Mouse (Mus musculus): ENCODE data around the gene Gcn1l1. TPM values are rescaled to one million over a fixed set of nuclear protein-coding genes. Genes with fewer than 3 reads are reported as not detected.

Gene Gcn1l1
- total RNA-seq, 2 experiments from 2014 or later, result 70.7 to 73.2 TPM

- intact Hi-C loops (cut with DNase I), result loop anchor here (2.0 to 5.0 kb wide), 2 partner anchors 78 to 254 kb away; partner anchors contain the start of gene Bicdl1
- Histone ChIP-seq H3K4me3 (peak overlapping the region; percentile 55), H3K27ac (peak overlapping the region; percentile 84)
- peak; percentile 98 for TF ChIP-seq CTCF (IDR thresholded peaks at IDR 0.05)
- DNase-seq (ENCODE audit: extremely low spot score in 1 of 2, low spot score in 2 of 2), result peak; percentile 100
These were observed 87.9 kb downstream of the Gcn1l1 start for GRCm38 (mm10) chr5:115652681-115653575.

DNA sequence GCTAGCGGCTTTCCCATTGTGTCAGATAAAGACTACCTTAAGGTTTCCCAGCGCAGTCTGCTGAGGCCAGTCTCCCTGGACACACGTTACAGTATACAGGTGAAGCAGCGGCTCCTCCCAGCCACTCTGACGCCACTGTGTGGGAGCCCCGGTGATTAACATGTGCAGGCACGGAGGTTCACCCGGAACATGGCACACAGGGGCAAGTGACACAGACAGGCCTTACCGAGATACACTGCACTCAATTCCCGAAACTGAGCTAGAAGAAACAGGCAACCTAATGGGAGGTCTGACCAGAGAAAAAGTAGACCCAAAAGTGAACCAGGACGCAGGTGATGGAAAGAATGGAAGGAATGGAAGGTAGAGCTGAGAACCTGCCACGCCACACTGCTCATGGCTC is 88.7 kb downstream of the Gcn1l1 start:
- H3K27ac ChIP-seq, result peak overlapping the region; percentile 84; the same call in 1 of the 2 replicates
- intact Hi-C loops (cut with DNase I), result loop anchor here (2.0 to 5.0 kb wide), 2 partner anchors 77 to 254 kb away; partner anchors contain the start of gene Bicdl1
- H3K4me3 ChIP-seq, result no peak overlapping the region
- no peak for DNase-seq (ENCODE audit: extremely low spot score in 1 of 2, low spot score in 2 of 2)
- TF ChIP-seq CTCF (IDR thresholded peaks at IDR 0.05), result no peak

- DNase-seq (ENCODE audit: extremely low spot score in 1 of 2, low spot score in 2 of 2), result no peak
- Histone ChIP-seq H3K27ac (no peak overlapping the region), H3K4me3 (no peak overlapping the region)
- intact Hi-C loops (cut with DNase I), result no loop called here
- TF ChIP-seq CTCF (IDR thresholded peaks at IDR 0.05), result no peak
These were observed 91.6 kb downstream of the Gcn1l1 start for GRCm38 (mm10) chr5:115656677-115657076.

DNA sequence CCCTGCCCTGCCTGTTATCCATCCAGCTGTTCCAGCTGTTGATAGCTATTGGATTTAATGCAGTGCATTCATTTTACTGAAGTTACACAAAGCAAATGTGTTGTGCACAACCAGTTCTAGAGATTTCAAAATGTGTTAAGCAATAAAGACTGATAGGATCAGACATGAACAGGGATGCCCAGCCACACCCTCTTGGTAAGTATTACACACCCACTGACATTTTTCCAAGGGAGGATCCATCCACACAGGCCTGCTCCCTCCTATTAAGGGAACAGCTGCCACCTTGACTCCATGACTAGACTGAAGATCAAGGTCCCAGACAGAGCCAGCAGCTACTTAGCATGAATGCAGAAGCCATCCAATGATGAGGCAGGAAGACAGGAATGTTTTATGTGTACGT is 92.2 kb downstream of the Gcn1l1 start:
- Histone ChIP-seq H3K4me3 (no peak overlapping the region), H3K27ac (no peak overlapping the region)
- intact Hi-C loops (cut with DNase I), result no loop called here
- no peak for TF ChIP-seq CTCF (IDR thresholded peaks at IDR 0.05)
- no peak for DNase-seq (ENCODE audit: extremely low spot score in 1 of 2, low spot score in 2 of 2)

- intact Hi-C loops (cut with DNase I), result no loop called here
- Histone ChIP-seq H3K4me3 (no peak overlapping the region), H3K27ac (no peak overlapping the region)
- no peak for TF ChIP-seq CTCF (IDR thresholded peaks at IDR 0.05)
- DNase-seq (ENCODE audit: extremely low spot score in 1 of 2, low spot score in 2 of 2), result no peak
These were observed 93.3 kb downstream of the Gcn1l1 start for GRCm38 (mm10) chr5:115658352-115658751.

- H3K4me3 ChIP-seq, result no peak overlapping the region
- intact Hi-C loops (cut with DNase I), result no loop called here
- no peak for TF ChIP-seq CTCF (IDR thresholded peaks at IDR 0.05)
- no peak for DNase-seq (ENCODE audit: extremely low spot score in 1 of 2, low spot score in 2 of 2)
- no peak overlapping the region for H3K27ac ChIP-seq
These were observed 97.6 kb downstream of the Gcn1l1 start for GRCm38 (mm10) chr5:115662658-115663057.

DNA sequence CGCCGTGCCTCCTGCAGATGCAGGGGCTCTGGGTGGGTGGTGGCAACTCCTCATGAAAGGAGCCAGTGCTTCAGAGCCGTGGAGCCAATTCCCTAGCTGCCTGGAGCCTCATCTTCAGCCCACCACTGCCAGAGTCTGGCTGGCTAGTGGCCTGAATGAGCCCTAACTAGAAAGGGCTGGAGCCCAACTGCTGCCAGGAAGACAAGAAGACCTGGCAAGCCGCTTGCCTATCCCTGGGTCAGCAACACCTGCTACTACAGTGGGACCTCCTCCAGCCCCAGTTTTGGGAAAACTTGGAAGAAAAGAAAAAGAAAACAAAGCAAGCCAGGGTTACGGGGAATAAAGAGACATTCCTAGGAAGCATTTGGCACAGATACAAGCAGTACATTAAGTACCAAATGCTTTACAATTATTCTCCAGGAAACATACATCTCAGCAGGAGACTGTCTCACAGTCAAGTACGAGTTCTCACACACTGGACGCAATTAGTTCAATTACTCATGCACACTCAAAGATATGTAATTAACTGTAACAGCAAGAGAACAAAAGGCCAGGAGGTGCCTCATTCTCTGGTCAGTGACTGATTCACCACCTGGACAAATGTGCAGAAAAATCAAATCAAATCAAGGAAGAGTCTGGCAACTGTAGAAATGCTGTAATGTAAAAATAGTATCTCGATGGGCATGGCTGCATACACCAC is 101.5 kb downstream of the Gcn1l1 start:
- intact Hi-C loops (cut with DNase I), result no loop called here
- no peak overlapping the region for H3K4me3 ChIP-seq
- DNase-seq (ENCODE audit: extremely low spot score in 1 of 2, low spot score in 2 of 2), result no peak
- no peak overlapping the region for H3K27ac ChIP-seq
- no peak for TF ChIP-seq CTCF (IDR thresholded peaks at IDR 0.05)

DNA sequence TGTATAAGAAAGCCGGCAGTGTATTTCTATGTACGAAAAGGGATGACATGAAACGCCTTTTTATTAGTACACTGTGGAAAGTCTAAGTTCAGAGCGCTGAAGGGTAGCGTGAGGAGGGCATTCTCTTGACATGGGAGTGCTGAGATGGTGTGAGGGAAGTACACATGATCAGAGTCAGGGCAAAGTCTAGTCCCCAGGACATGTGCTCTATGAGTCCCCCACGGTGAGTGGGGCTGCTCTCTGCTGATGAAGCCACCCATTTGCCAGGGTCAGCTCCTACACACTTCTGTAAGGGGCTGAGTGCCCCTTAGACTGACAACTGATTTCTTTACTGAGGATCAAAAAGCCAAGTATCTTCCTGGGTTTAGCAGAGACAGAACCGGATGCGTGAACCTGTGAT is 102.2 kb downstream of the Gcn1l1 start:
- DNase-seq (ENCODE audit: extremely low spot score in 1 of 2, low spot score in 2 of 2), result no peak
- TF ChIP-seq CTCF (IDR thresholded peaks at IDR 0.05), result no peak
- intact Hi-C loops (cut with DNase I), result no loop called here
- no peak overlapping the region for H3K4me3 ChIP-seq
- H3K27ac ChIP-seq, result no peak overlapping the region

DNA sequence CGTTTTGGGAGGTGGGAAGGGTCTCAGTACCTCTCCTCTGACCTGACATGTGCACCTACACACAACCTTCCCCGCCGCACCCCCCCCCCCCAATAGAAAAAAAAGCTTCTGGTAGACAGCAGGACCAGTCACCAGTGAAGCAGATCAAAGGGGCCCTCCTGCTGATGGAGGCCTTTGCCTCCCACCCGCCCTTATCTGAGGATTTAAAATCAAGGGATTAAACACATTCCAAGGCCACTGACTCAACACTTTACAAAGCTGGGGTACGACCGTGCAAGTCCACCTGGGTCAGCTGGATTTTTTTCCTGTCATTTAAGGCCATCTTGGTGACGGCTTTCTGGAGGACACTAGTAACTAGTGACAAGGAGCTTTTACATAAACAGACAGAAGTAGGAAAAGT is 102.8 kb downstream of the Gcn1l1 start:
- Histone ChIP-seq H3K4me3 (no peak overlapping the region), H3K27ac (no peak overlapping the region)
- no peak for TF ChIP-seq CTCF (IDR thresholded peaks at IDR 0.05)
- DNase-seq (ENCODE audit: extremely low spot score in 1 of 2, low spot score in 2 of 2), result no peak
- intact Hi-C loops (cut with DNase I), result no loop called here

DNA sequence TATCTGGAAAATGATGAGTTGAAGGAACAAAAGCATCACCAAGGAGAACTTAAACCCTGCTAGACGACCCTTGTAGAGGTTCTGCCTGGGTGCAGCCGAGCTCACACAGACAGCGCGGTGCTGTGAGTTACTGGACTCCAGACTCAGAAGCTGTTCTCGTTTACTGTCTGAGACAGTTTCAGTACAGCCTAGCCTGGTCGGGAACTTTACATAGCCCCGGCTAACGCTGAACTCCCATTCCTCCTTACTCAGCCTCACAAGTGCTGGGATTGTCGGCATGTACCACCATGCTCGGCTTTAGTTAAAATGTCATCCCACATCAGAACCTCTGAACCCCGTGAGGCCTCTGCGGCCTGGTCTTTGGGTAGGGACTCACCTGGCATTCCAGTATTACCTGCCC is 103.9 kb downstream of the Gcn1l1 start:
- TF ChIP-seq CTCF (IDR thresholded peaks at IDR 0.05), result no peak
- intact Hi-C loops (cut with DNase I), result no loop called here
- Histone ChIP-seq H3K4me3 (no peak overlapping the region), H3K27ac (no peak overlapping the region)
- no peak for DNase-seq (ENCODE audit: extremely low spot score in 1 of 2, low spot score in 2 of 2)

- TF ChIP-seq CTCF (IDR thresholded peaks at IDR 0.05), result no peak
- Histone ChIP-seq H3K4me3 (no peak overlapping the region), H3K27ac (no peak overlapping the region)
- intact Hi-C loops (cut with DNase I), result no loop called here
- no peak for DNase-seq (ENCODE audit: extremely low spot score in 1 of 2, low spot score in 2 of 2)
These were observed 104.9 kb downstream of the Gcn1l1 start for GRCm38 (mm10) chr5:115669974-115670373.

- intact Hi-C loops (cut with DNase I), result no loop called here
- H3K4me3 ChIP-seq, result no peak overlapping the region
- TF ChIP-seq CTCF (IDR thresholded peaks at IDR 0.05), result no peak
- no peak overlapping the region for H3K27ac ChIP-seq
- no peak for DNase-seq (ENCODE audit: extremely low spot score in 1 of 2, low spot score in 2 of 2)
These were observed 105.4 kb downstream of the Gcn1l1 start for GRCm38 (mm10) chr5:115670406-115670805.
